Comparison of ENCODE assay signal across 8 mouse cellular contexts in genomic region chr12:104896640-104897039, GRCm38 (mm10). TPM values are rescaled to one million over a fixed set of nuclear protein-coding genes. Genes with fewer than 3 reads are reported as not detected.
DNase-seq lines count a peak whose midpoint lies in the region; ATAC-seq lines count a peak whose summit lies in the region.

No protein-coding gene starts in this region.

- no peak overlapping the region for H3K9ac ChIP-seq in forebrain, embryonic 16.5 days (replicated peaks; ENCODE audit: low read depth, low read length)
- no peak overlapping the region for H3K9ac ChIP-seq in midbrain, embryonic 13.5 days (replicated peaks)

- peak; percentile 52 for DNase-seq in ovary, postnatal 36 days (ENCODE audit: low spot score)
- DNase-seq in ovary, postnatal 14 days (ENCODE audit: low spot score): no peak
- DNase-seq in kidney, postnatal 36 days: peak; percentile 81 to 90
- DNase-seq in MN1 (ENCODE audit: low spot score): no peak

- peaks cover 7% of the 10 kb centered on the region for H3K4me1 ChIP-seq in forebrain, embryonic 16.5 days (replicated peaks; ENCODE audit: control insufficient read depth, insufficient read depth, low read length)
- H3K4me1 ChIP-seq in midbrain, embryonic 13.5 days (replicated peaks): peaks cover 19% of the 10 kb centered on the region

- H3K9me3 ChIP-seq in forebrain, embryonic 16.5 days (ENCODE audit: control insufficient read depth, low read length): no peaks in the 10 kb centered on the region
- no peaks in the 10 kb centered on the region for H3K9me3 ChIP-seq in midbrain, embryonic 13.5 days

- H3K27ac ChIP-seq in forebrain, embryonic 16.5 days (ENCODE audit: low read length): peak overlapping the region; percentile 15; the same call in 1 of the 2 replicates
- no peak overlapping the region for H3K27ac ChIP-seq in midbrain, embryonic 13.5 days

- H3K4me2 ChIP-seq in forebrain, embryonic 16.5 days (ENCODE audit: low read length): no peak overlapping the region
- H3K4me2 ChIP-seq in midbrain, embryonic 13.5 days (replicated peaks): no peak overlapping the region

- peak; percentile 65 for ATAC-seq in forebrain, embryonic 16.5 days
- peak; percentile 49 for ATAC-seq in midbrain, embryonic 13.5 days
- ATAC-seq in activated CD4-positive, CD25-positive, alpha-beta regulatory T cell, adult 4 months: no peak
- no peak for ATAC-seq in granulocyte monocyte progenitor cell, adult 5-6 weeks (replicated peaks; ENCODE audit: poor library complexity, severe bottlenecking)

- no peak overlapping the region for H3K4me3 ChIP-seq in forebrain, embryonic 16.5 days (replicated peaks; ENCODE audit: low read length)
- H3K4me3 ChIP-seq in midbrain, embryonic 13.5 days (replicated peaks): no peak overlapping the region

- no peaks in the 10 kb centered on the region for H3K27me3 ChIP-seq in forebrain, embryonic 16.5 days (replicated peaks; ENCODE audit: control insufficient read depth, insufficient read depth, low read length)
- H3K27me3 ChIP-seq in midbrain, embryonic 13.5 days: peaks cover 3% of the 10 kb centered on the region; the same call in 1 of the 2 replicates

- H3K36me3 ChIP-seq in forebrain, embryonic 16.5 days (ENCODE audit: control insufficient read depth, insufficient read depth): no peaks in the 10 kb centered on the region
- no peaks in the 10 kb centered on the region for H3K36me3 ChIP-seq in midbrain, embryonic 13.5 days

- 39% methylated on average over 16 of the region's 16 CpGs for whole genome bisulfite sequencing in forebrain, embryonic 16.5 days
- WGBS in midbrain, embryonic 13.5 days: 38% methylated on average over 16 of the region's 16 CpGs

RNA-seq across cellular contexts. Expression of gene Clmn, which starts 31.8 kb away (rescaled TPM):
- 0.71 and 0.84 TPM in 2 replicates for polyA plus RNA-seq in forebrain, embryonic 16.5 days (2015; fragmentation: Nextera tagmentation; extraction: Ambion mirVana)
- polyA plus RNA-seq in midbrain, embryonic 13.5 days (2015; fragmentation: Nextera tagmentation; extraction: Ambion mirVana): 0.98 and 1.1 TPM in 2 replicates
- under 1 TPM in 1 of 2 experiments, not detected in 1; 0.04 TPM for polyA plus RNA-seq in activated CD4-positive, CD25-positive, alpha-beta regulatory T cell, adult 4 months (2017; shearing (Covaris generic))
- total RNA-seq in granulocyte monocyte progenitor cell, adult 5-6 weeks (2014; fragmentation: Nextera tagmentation): 0.84 TPM in 1 of 2 replicates, not detected in the other
- total RNA-seq in granulocyte monocyte progenitor cell, adult 5-6 weeks (2017): not detected in 2 replicates

Comparison
In these comparisons a context has a peak if more than half of its experiments do, and no peak if none do; other contexts are left out.
1. DNase-seq: peak in ovary, postnatal 36 days (single experiment) and kidney, postnatal 36 days (2 of 2); none in ovary, postnatal 14 days (single experiment) and MN1 (single experiment).
2. ATAC-seq: peak in forebrain, embryonic 16.5 days (single experiment) and midbrain, embryonic 13.5 days (single experiment); none in activated CD4-positive, CD25-positive, alpha-beta regulatory T cell, adult 4 months (single experiment) and granulocyte monocyte progenitor cell, adult 5-6 weeks (single experiment).